Mouse (Mus musculus) embryonic stem cell, embryonic (primary cell): ENCODE measurements around the gene Hs3st3b1.

ENCODE experiments used
- CTCF ChIA-PET, 4 experiments: fragments of 300-600 bp in 2 of 4; fragments of 350-600 bp in 2 of 4; sonication (Branson Sonifier 250); formaldehyde crosslinking; loops; one replicate each; lab custom pipeline; 2022; ENCODE audit warnings: inconsistent platforms in 2 of 4; lab: Charles Lee
- POLR2A ChIA-PET, 4 experiments: fragments of 300-600 bp in 2 of 4; fragments of 350-600 bp in 2 of 4; sonication (Branson Sonifier 250); formaldehyde crosslinking; loops; one replicate each; lab custom pipeline; 2022; ENCODE audit warnings: antibody characterized with exemption in 4 of 4, inconsistent platforms in 1 of 4; lab: Charles Lee

Gene Hs3st3b1

GRCm38 (mm10) chr11:63922091-63922621, at the start of gene Hs3st3b1:
Gene Hs3st3b1 (minus strand): TSS chr11:63922290.
- POLR2A ChIA-PET, result interaction anchor here (0.6 to 8.2 kb wide), 33 partner anchors 8 to 514 kb away, joined by 3 to 134 read pairs (median 4); partner anchors contain the start of gene Cox10 (in 3 of the 4)
- CTCF ChIA-PET, result interaction anchor here (0.6 to 2.7 kb wide), 12 partner anchors 18 to 1002 kb away, joined by 3 to 10 read pairs (median 4); no protein-coding TSS in a partner anchor

- POLR2A ChIA-PET, result interaction anchor here in 1 of 4 experiments (0.6 kb wide), 1 partner anchor 148 kb away, joined by 3 read pairs; no protein-coding TSS in a partner anchor
Observed at GRCm38 (mm10) chr11:63971462-63971861, 49.4 kb upstream of the Hs3st3b1 start.

GRCm38 (mm10) chr11:63970818-63971217, 48.7 kb upstream of the Hs3st3b1 start:
- ChIA-PET CTCF (no interaction called here), POLR2A (interaction anchor here in 2 of 4 experiments (0.6 to 1.9 kb wide), 4 partner anchors 14 to 451 kb away, joined by 3 to 5 read pairs (median 4); partner anchors contain the start of gene Hs3st3b1 (in 1 of the 2))

More at GRCm38 (mm10) chr11:63971462-63971861, 49.4 kb upstream of the Hs3st3b1 start:
- CTCF ChIA-PET, result no interaction called here

- CTCF ChIA-PET, result interaction anchor here in 3 of 4 experiments (0.6 to 1.2 kb wide), 3 partner anchors 44 to 947 kb away, joined by 4 to 8 read pairs (median 5); no protein-coding TSS in a partner anchor
- POLR2A ChIA-PET, result interaction anchor here in 2 of 4 experiments (0.5 to 1.9 kb wide), 9 partner anchors 8 to 507 kb away, joined by 3 to 6 read pairs (median 4); no protein-coding TSS in a partner anchor
Observed at GRCm38 (mm10) chr11:63969205-63969910, 47.3 kb upstream of the Hs3st3b1 start.

- POLR2A ChIA-PET, result interaction anchor here in 2 of 4 experiments (0.7 to 1.9 kb wide), 7 partner anchors 9 to 70 kb away, joined by 3 to 6 read pairs (median 4); no protein-coding TSS in a partner anchor
- CTCF ChIA-PET, result interaction anchor here in 2 of 4 experiments (0.6 to 1.2 kb wide), 2 partner anchors 43 to 44 kb away, joined by 4 to 8 read pairs; no protein-coding TSS in a partner anchor
Observed at GRCm38 (mm10) chr11:63968388-63969035, 46.4 kb upstream of the Hs3st3b1 start.

- ChIA-PET POLR2A (interaction anchor here in 2 of 4 experiments (0.7 to 1.0 kb wide), 3 partner anchors 10 to 14 kb away, joined by 3 to 4 read pairs (median 3); no protein-coding TSS in a partner anchor), CTCF (interaction anchor here in 2 of 4 experiments (0.7 to 0.9 kb wide), 2 partner anchors 10 to 46 kb away, joined by 3 to 4 read pairs; partner anchors contain the start of gene Hs3st3b1 (in 1 of the 2))
Observed at GRCm38 (mm10) chr11:63967641-63968387, 45.7 kb upstream of the Hs3st3b1 start.

GRCm38 (mm10) chr11:63965437-63965836, 43.3 kb upstream of the Hs3st3b1 start:
- POLR2A ChIA-PET, result interaction anchor here in 2 of 4 experiments (1.3 to 1.5 kb wide), 2 partner anchors 9 to 34 kb away, joined by 3 to 8 read pairs; no protein-coding TSS in a partner anchor
- CTCF ChIA-PET, result no interaction called here

- CTCF ChIA-PET, result interaction anchor here (0.6 to 2.3 kb wide), 9 partner anchors 10 to 264 kb away, joined by 3 to 15 read pairs (median 6); partner anchors contain the start of gene Hs3st3b1 (in 1 of the 4)
Observed at GRCm38 (mm10) chr11:63957207-63957606, 35.1 kb upstream of the Hs3st3b1 start.

GRCm38 (mm10) chr11:63956748-63957147, 34.7 kb upstream of the Hs3st3b1 start:
- ChIA-PET POLR2A (interaction anchor here (0.6 to 9.5 kb wide), 46 partner anchors 8 to 1022 kb away, joined by 3 to 134 read pairs (median 4); partner anchors contain the start of genes Hs3st3b1 (in 3 of the 4), Cox10 (in 2 of the 4), Elac2 (in 1 of the 4) and Hs3st3a1 (in 1 of the 4)), CTCF (interaction anchor here (0.9 to 2.3 kb wide), 7 partner anchors 31 to 264 kb away, joined by 3 to 12 read pairs (median 6); partner anchors contain the start of gene Hs3st3b1 (in 1 of the 4))

More at GRCm38 (mm10) chr11:63957207-63957606, 35.1 kb upstream of the Hs3st3b1 start:
- POLR2A ChIA-PET, result interaction anchor here in 3 of 4 experiments (0.6 to 9.5 kb wide), 41 partner anchors 7 to 1021 kb away, joined by 3 to 134 read pairs (median 4); partner anchors contain the start of genes Hs3st3b1 (in 3 of the 3), Cox10 (in 2 of the 3), Elac2 (in 1 of the 3) and Hs3st3a1 (in 1 of the 3)

- CTCF ChIA-PET, result interaction anchor here in 2 of 4 experiments (0.9 to 2.1 kb wide), 4 partner anchors 29 to 275 kb away, joined by 3 to 8 read pairs (median 4); partner anchors contain the start of gene Hs3st3b1 (in 1 of the 2)
- POLR2A ChIA-PET, result interaction anchor here in 3 of 4 experiments (0.6 to 9.5 kb wide), 18 partner anchors 9 to 57 kb away, joined by 3 to 134 read pairs (median 4); partner anchors contain the start of gene Hs3st3b1 (in 3 of the 3)
Observed at GRCm38 (mm10) chr11:63953887-63954286, 31.8 kb upstream of the Hs3st3b1 start.

- ChIA-PET CTCF (interaction anchor here in 3 of 4 experiments (0.6 to 2.1 kb wide), 5 partner anchors 26 to 274 kb away, joined by 3 to 8 read pairs (median 3); partner anchors contain the start of gene Hs3st3b1 (in 1 of the 3)), POLR2A (interaction anchor here in 3 of 4 experiments (0.6 to 9.5 kb wide), 28 partner anchors 8 to 518 kb away, joined by 3 to 134 read pairs (median 5); partner anchors contain the start of genes Hs3st3b1 (in 3 of the 3) and Cox10 (in 1 of the 3))
Observed at GRCm38 (mm10) chr11:63952743-63953191, 30.7 kb upstream of the Hs3st3b1 start.

- ChIA-PET POLR2A (interaction anchor here in 3 of 4 experiments (0.6 to 9.5 kb wide), 38 partner anchors 8 to 681 kb away, joined by 3 to 134 read pairs (median 5); partner anchors contain the start of genes Hs3st3b1 (in 3 of the 3) and Cox10 (in 1 of the 3)), CTCF (interaction anchor here in 3 of 4 experiments (0.5 to 2.1 kb wide), 6 partner anchors 27 to 269 kb away, joined by 3 to 8 read pairs (median 3); partner anchors contain the start of gene Hs3st3b1 (in 1 of the 3))
Observed at GRCm38 (mm10) chr11:63951831-63952631, 29.9 kb upstream of the Hs3st3b1 start.

GRCm38 (mm10) chr11:63948371-63948770, 26.3 kb upstream of the Hs3st3b1 start:
- ChIA-PET CTCF (interaction anchor here in 1 of 4 experiments (1.7 kb wide), 1 partner anchor 22 kb away, joined by 4 read pairs; no protein-coding TSS in a partner anchor), POLR2A (interaction anchor here in 2 of 4 experiments (0.9 to 2.4 kb wide), 4 partner anchors 9 to 58 kb away, joined by 3 to 10 read pairs (median 3); no protein-coding TSS in a partner anchor)

GRCm38 (mm10) chr11:63947024-63947423, 24.9 kb upstream of the Hs3st3b1 start:
- ChIA-PET POLR2A (interaction anchor here in 3 of 4 experiments (0.7 to 2.4 kb wide), 3 partner anchors 10 to 1042 kb away, joined by 3 to 10 read pairs (median 4); no protein-coding TSS in a partner anchor), CTCF (no interaction called here)

- ChIA-PET POLR2A (interaction anchor here in 2 of 4 experiments (0.6 to 1.4 kb wide), 3 partner anchors 8 to 25 kb away, joined by 3 to 5 read pairs (median 3); no protein-coding TSS in a partner anchor), CTCF (no interaction called here)
Observed at GRCm38 (mm10) chr11:63943947-63944346, 21.9 kb upstream of the Hs3st3b1 start.
